Mouse (Mus musculus) heart, embryonic 16.5 days (tissue): ENCODE measurements around the gene Egr4. TPM values are rescaled to one million over a fixed set of nuclear protein-coding genes. Genes with fewer than 3 reads are reported as not detected.

Source experiments
- ATAC-seq: fragments of 200-750 bp; cut with Nextera tagmentation; replicated peaks from 2 replicates; pipeline ENCODE4 v1.8.0; 2017; ENCODE audit warnings: moderate number of reproducible peaks; ENCODE audit not compliant: insufficient read depth, low FRiP score; ENCODE audit errors: extremely low read depth
- H3K27ac ChIP-seq: fragments of 300-500 bp; sonication (generic); 2 replicates; pipeline ENCODE4 v1.5.1; 2014; ENCODE audit warnings: mild to moderate bottlenecking, low read length, control low read depth, moderate library complexity
- H3K27me3 ChIP-seq: fragments of 300-500 bp; sonication (generic); 2 replicates; pipeline ENCODE4 v1.6.1; 2014; ENCODE audit warnings: low read length, mixed read lengths; ENCODE audit not compliant: control insufficient read depth, insufficient read depth
- H3K36me3 ChIP-seq: fragments of 300-500 bp; sonication (generic); 2 replicates; pipeline ENCODE4 v1.6.1; 2014; ENCODE audit not compliant: control insufficient read depth, insufficient read depth
- H3K4me1 ChIP-seq: fragments of 300-500 bp; sonication (generic); 2 replicates; pipeline ENCODE4 v1.6.1; 2014; ENCODE audit warnings: low read length, mixed read lengths; ENCODE audit not compliant: control insufficient read depth, insufficient read depth
- H3K4me2 ChIP-seq: fragments of 300-500 bp; sonication (generic); 2 replicates; pipeline ENCODE4 v1.6.1; 2014; ENCODE audit warnings: low read depth, mild to moderate bottlenecking, control low read depth, low read length
- H3K4me3 ChIP-seq: fragments of 300-500 bp; sonication (generic); 2 replicates; pipeline ENCODE4 v1.5.1; 2014; ENCODE audit warnings: mild to moderate bottlenecking, control low read depth, low read length
- H3K9ac ChIP-seq: fragments of 300-500 bp; sonication (generic); 2 replicates; pipeline ENCODE4 v1.6.1; 2014; ENCODE audit warnings: low read length, control low read depth
- H3K9me3 ChIP-seq: fragments of 300-500 bp; sonication (generic); replicated peaks from 2 replicates; pipeline ENCODE4 v1.6.1; 2016; ENCODE audit warnings: low read length; ENCODE audit not compliant: control insufficient read depth
- WGBS: fragments of 180-500 bp; shearing (Covaris S2); extraction: QIAGEN DNeasy Blood & Tissue Kit; methylation state at CpG from one replicate; pipeline ENCODE4 v1.1.7; 2014; 5-methylcytosine and 5-hydroxymethylcytosine counted together
- polyA plus RNA-seq: library from polyadenylated mRNA; unstranded; fragments of >200 nt; fragmentation: Nextera tagmentation; extraction: Ambion mirVana; gene quantifications from 2 replicates; pipeline ENCODE4 v1.2.1, GENCODE M21; 2015

Gene Egr4
- polyA plus RNA-seq, 1 experiment from 2014 or later: not detected

GRCm38 (mm10) chr6:85469660-85470430 lies 43.5 kb downstream of the Egr4 start:
- ATAC-seq: no peak
- no peak overlapping the region for H3K27ac ChIP-seq
- no peaks in the 10 kb centered on the region for H3K9me3 ChIP-seq
- WGBS: 70% methylated on average over 5 of the region's 5 CpGs
- peaks cover 5% of the 10 kb centered on the region; the same call in 1 of the 2 replicates for H3K27me3 ChIP-seq
- H3K9ac ChIP-seq: no peak overlapping the region
- H3K4me3 ChIP-seq: no peak overlapping the region
- peaks cover 43% of the 10 kb centered on the region for H3K36me3 ChIP-seq
- H3K4me1 ChIP-seq: no peaks in the 10 kb centered on the region
- H3K4me2 ChIP-seq: no peak overlapping the region

GRCm38 (mm10) chr6:85465381-85465780 lies 48.0 kb downstream of the Egr4 start:
- no peak overlapping the region for H3K4me3 ChIP-seq
- H3K27ac ChIP-seq: no peak overlapping the region
- H3K4me1 ChIP-seq: no peaks in the 10 kb centered on the region
- H3K9me3 ChIP-seq: no peaks in the 10 kb centered on the region
- no peaks in the 10 kb centered on the region for H3K27me3 ChIP-seq
- H3K9ac ChIP-seq: no peak overlapping the region
- H3K4me2 ChIP-seq: no peak overlapping the region
- ATAC-seq: no peak
- H3K36me3 ChIP-seq: peaks cover 87% of the 10 kb centered on the region

Other genes starting within 250 kb of the Egr4 start
- gene Sfxn5, start 180.2 kb downstream of the Egr4 start, polyA plus RNA-seq: 3.2 and 4.9 TPM in 2 replicates
- 42.1 and 51.9 TPM in 2 replicates for gene Rab11fip5, start 139.0 kb downstream of the Egr4 start, polyA plus RNA-seq
- not detected in 2 replicates for gene Noto, start 89.7 kb downstream of the Egr4 start, polyA plus RNA-seq
- 35.0 and 35.6 TPM in 2 replicates for gene Smyd5, start 81.6 kb downstream of the Egr4 start, polyA plus RNA-seq
- 376 and 381 TPM in 2 replicates for gene Cct7, start 62.1 kb downstream of the Egr4 start, polyA plus RNA-seq
- 44.2 and 50.9 TPM in 2 replicates for gene Pradc1, start 61.6 kb downstream of the Egr4 start, polyA plus RNA-seq
- 0.02 TPM in 1 of 2 replicates, not detected in the other for gene Fbxo41, start 10.6 kb downstream of the Egr4 start, polyA plus RNA-seq
- 2.5 TPM in 2 replicates for gene Alms1, start 73.9 kb upstream of the Egr4 start, polyA plus RNA-seq
- not detected in 2 replicates for gene Nat8f7, start 199.6 kb upstream of the Egr4 start, polyA plus RNA-seq